Mouse (Mus musculus) cerebellum, adult 2 months (tissue): ENCODE data around the gene 1700034J05Rik.

Source experiments
- CTCF ChIP-seq: fragments of 200-500 bp; IDR thresholded peaks from 2 replicates; pipeline ENCODE4 v1.5.1; 2011; ENCODE audit warnings: low read depth, mild to moderate bottlenecking, control low read depth, low read length, moderate library complexity, borderline replicate concordance; ENCODE audit not compliant: insufficient read depth
- POLR2A ChIP-seq: fragments of 200-500 bp; IDR thresholded peaks from 2 replicates; pipeline ENCODE4 v1.6.1; 2011; ENCODE audit warnings: low read length, control low read depth, borderline replicate concordance; ENCODE audit not compliant: insufficient read depth

- TF ChIP-seq CTCF (no peak), POLR2A (no peak)
Observed at GRCm38 (mm10) chr6:146906000-146906786, 48.0 kb downstream of the 1700034J05Rik start.
